Mouse (Mus musculus) adrenal gland, postnatal 4 days (tissue): ENCODE data around the gene Cib3. TPM values are rescaled to one million over a fixed set of nuclear protein-coding genes. Genes with fewer than 3 reads are reported as not detected.

Experiments used
- total RNA-seq, 2 experiments: library from RNA; stranded (reverse); gene quantifications; 2 replicates each; pipeline ENCODE4 v1.2.3; 2021

Gene Cib3
- total RNA-seq, 2 experiments from 2014 or later, result not detected

Other genes starting within 250 kb of the Cib3 start
- 1 to 10 TPM; 1.5 to 1.7 TPM for gene Cyp4f18, start 203.2 kb downstream of the Cib3 start, total RNA-seq
- gene Olfr372, start 171.6 kb downstream of the Cib3 start, total RNA-seq, result not detected
- gene Olfr373, start 129.7 kb downstream of the Cib3 start, total RNA-seq, result under 1 TPM in 1 of 2 experiments, not detected in 1; 0.08 TPM
- gene Olfr374, start 105.8 kb downstream of the Cib3 start, total RNA-seq, result not detected
- gene Tpm4, start 77.9 kb downstream of the Cib3 start, total RNA-seq, result 100 to 1,000 TPM; 232 to 267 TPM
- 10 to 100 TPM; 64.1 to 67.7 TPM for gene Rab8a, start 51.6 kb downstream of the Cib3 start, total RNA-seq
- not detected for gene Hsh2d, start 23.2 kb downstream of the Cib3 start, total RNA-seq
- gene Gm11034, start 799 bp upstream of the Cib3 start, total RNA-seq, result not detected
- 10 to 100 TPM; 67.3 to 72.7 TPM for gene Fam32a, start 6.9 kb upstream of the Cib3 start, total RNA-seq
- gene Ap1m1, start 27.2 kb upstream of the Cib3 start, total RNA-seq, result 10 to 100 TPM; 75.7 to 81.1 TPM
- 10 to 100 TPM; 30.9 to 31.2 TPM for gene Gm10282, start 92.4 kb upstream of the Cib3 start, total RNA-seq
- 10 to 100 TPM; 40.6 to 41.4 TPM for gene Klf2, start 106.2 kb upstream of the Cib3 start, total RNA-seq
- 10 to 100 TPM; 69.9 to 70.8 TPM for gene Eps15l1, start 208.6 kb upstream of the Cib3 start, total RNA-seq
- 1 to 10 TPM; 3.0 to 3.1 TPM for gene Calr3, start 231.0 kb upstream of the Cib3 start, total RNA-seq
- gene 1700030K09Rik, start 231.0 kb upstream of the Cib3 start, total RNA-seq, result 10 to 100 TPM in 1 of 2 experiments, 1 to 10 TPM in 1; 9.6 to 11.7 TPM